ENCODE assay signal across 22 mouse cellular contexts in genomic region chr8:123692165-123692962, GRCm38 (mm10). TPM values are rescaled to one million over a fixed set of nuclear protein-coding genes. Genes with fewer than 3 reads are reported as not detected.
DNase-seq lines count a peak whose midpoint lies in the region; ATAC-seq and TF ChIP-seq lines count a peak whose summit lies in the region.
"Had no signal": no experiment of that assay in that cellular context is flagged by ENCODE, and none has a peak within 500 bp of the region (broad histone marks: within the 10 kb centered on the region; RNA-seq: fewer than 3 reads in every experiment).

No protein-coding gene starts in this region.

- no peak for TF ChIP-seq POLR2A in CH12.LX (IDR thresholded peaks at IDR 0.05; ENCODE audit: low read depth, low read length)

- dilution Hi-C loops in CH12.LX (cut with MboI; ENCODE audit: extremely low pct_ligation_motif_present, extremely low pct_unique_long_range_greater_than_20kb, low sequenced_read_pairs), result no loop called here

- DNase-seq in frontal cortex, postnatal 10 days (ENCODE audit: low spot score in 2 of 2), result no peak
- DNase-seq in 3134 (ENCODE audit: extremely low read depth, insufficient read length, low spot score) (peak; percentile 63), CH12.LX (ENCODE audit: extremely low read depth) (peak; percentile 17)
- peak; percentile 65 for DNase-seq in brain, adult 2 months (ENCODE audit: low read depth, low spot score)
- DNase-seq in layer of hippocampus, adult 18-20 months (ENCODE audit: low spot score in 2 of 2), result no peak
- DNase-seq in heart, adult 9 months (ENCODE audit: low spot score in 2 of 2), result no peak
- DNase-seq in left cerebral cortex, postnatal 14 days (ENCODE audit: low spot score in 2 of 2), result no peak
- DNase-seq: adrenal gland, postnatal 10 days; cerebellum, adult 11-12 months; cerebellum, adult 9-11 months; embryo, embryonic 11 days; gastrocnemius, postnatal 14 days; heart, adult 2 months had no signal

- peaks cover 28% of the 10 kb centered on the region for H3K27me3 ChIP-seq in CH12.LX (replicated peaks)
- H3K27me3 ChIP-seq: forebrain, embryonic 15.5 days; heart, embryonic 12.5 days; intestine, embryonic 15.5 days had no signal

- TF ChIP-seq EP300 in CH12.LX (IDR thresholded peaks at IDR 0.05; ENCODE audit: low read length), result no peak

- no peaks in the 10 kb centered on the region for H3K9me3 ChIP-seq in CH12.LX (replicated peaks; ENCODE audit: low read length)
- H3K9me3 ChIP-seq: embryonic facial prominence, embryonic 15.5 days; forebrain, embryonic 10.5 days; forebrain, embryonic 15.5 days; heart, embryonic 12.5 days; hindbrain, embryonic 10.5 days; intestine, embryonic 15.5 days had no signal

- peaks cover 9 to 19% of the 10 kb centered on the region in 2 experiments; a peak in 3 of 4 replicates for H3K4me1 ChIP-seq in CH12.LX (ENCODE audit: control insufficient read depth in 1 of 2, insufficient read depth in 2 of 2)
- H3K4me1 ChIP-seq: forebrain, embryonic 10.5 days; forebrain, embryonic 15.5 days; intestine, embryonic 15.5 days had no signal

- no peaks in the 10 kb centered on the region for H3K36me3 ChIP-seq in CH12.LX (replicated peaks in 1 of 2; ENCODE audit: control insufficient read depth in 1 of 2, insufficient read depth in 1 of 2, low read length in 1 of 2)
- H3K36me3 ChIP-seq: embryonic facial prominence, embryonic 15.5 days; forebrain, embryonic 10.5 days; forebrain, embryonic 15.5 days; heart, embryonic 12.5 days; hindbrain, embryonic 10.5 days; intestine, embryonic 15.5 days had no signal

- no peak for TF ChIP-seq RAD21 in CH12.LX (IDR thresholded peaks at IDR 0.05; ENCODE audit: low read depth, low read length)

- intact Hi-C loops in left cerebral cortex, postnatal 14 days (cut with DNase I), result no loop called here

- in situ Hi-C loops in CH12.LX (cut with MboI; ENCODE audit: low pct_ligation_motif_present, low pct_unique_long_range_greater_than_20kb, low sequenced_read_pairs), result no loop called here

- H3K9ac ChIP-seq in CH12.LX (ENCODE audit: insufficient read depth, low read depth), result no peak overlapping the region
- H3K9ac ChIP-seq: embryonic facial prominence, embryonic 15.5 days; forebrain, embryonic 15.5 days; heart, embryonic 12.5 days; hindbrain, embryonic 14.5 days; intestine, embryonic 15.5 days had no signal

- ATAC-seq in frontal cortex, adult (ENCODE audit: low TSS enrichment), result peak; percentile 55; the same call in 1 of the 2 replicates
- ATAC-seq: forebrain, embryonic 15.5 days; intestine, embryonic 15.5 days had no signal

- H3K27ac ChIP-seq in CH12.LX (ENCODE audit: insufficient read depth, low read depth), result no peak overlapping the region
- H3K27ac ChIP-seq: embryonic facial prominence, embryonic 15.5 days; forebrain, embryonic 10.5 days; forebrain, embryonic 15.5 days; heart, adult 2 months; hindbrain, embryonic 10.5 days; hindbrain, embryonic 14.5 days; intestine, embryonic 15.5 days had no signal

- TF ChIP-seq CTCF in CH12.LX (conservative IDR thresholded peaks at IDR 0.05 in 1 of 2, IDR thresholded peaks at IDR 0.05 in 1 of 2; ENCODE audit: low read depth in 2 of 2, low read length in 2 of 2), result no peak

- no peaks in the 10 kb centered on the region for H3K79me2 ChIP-seq in CH12.LX (replicated peaks; ENCODE audit: control insufficient read depth, extremely low read depth, insufficient read depth, poor library complexity, severe bottlenecking)

- no peak overlapping the region for H3K4me3 ChIP-seq in CH12.LX (replicated peaks in 1 of 3; ENCODE audit: low read depth in 2 of 3, low read length in 2 of 3, poor library complexity in 1 of 3)
- H3K4me3 ChIP-seq: embryonic facial prominence, embryonic 15.5 days; erythroblast, embryonic 14.5 days; forebrain, embryonic 10.5 days; forebrain, embryonic 15.5 days; heart, adult 2 months; heart, embryonic 12.5 days; hindbrain, embryonic 10.5 days; intestine, embryonic 15.5 days had no signal

- no peak overlapping the region for H3K4me2 ChIP-seq in CH12.LX (ENCODE audit: insufficient read depth, low read depth, poor library complexity, severe bottlenecking)
- H3K4me2 ChIP-seq: embryonic facial prominence, embryonic 15.5 days; forebrain, embryonic 15.5 days; heart, embryonic 12.5 days; hindbrain, embryonic 14.5 days; intestine, embryonic 15.5 days had no signal

TF ChIP-seq in CH12.LX, 34 proteins besides CTCF, POLR2A, EP300 and RAD21:
- TF ChIP-seq PAX5 (IDR thresholded peaks at IDR 0.05; ENCODE audit: low read length) (no peak), RCOR1 (conservative IDR thresholded peaks at IDR 0.05; ENCODE audit: low read depth, low read length) (no peak), MYC (IDR thresholded peaks at IDR 0.05; ENCODE audit: low read depth, low read length) (no peak), KAT2A (IDR thresholded peaks at IDR 0.05; ENCODE audit: insufficient replicate concordance, low read length) (no peak), JUN (IDR thresholded peaks at IDR 0.05; ENCODE audit: insufficient read depth, low read depth, low read length) (no peak), IRF4 (IDR thresholded peaks at IDR 0.05; ENCODE audit: low read depth, low read length) (no peak), ELF1 (IDR thresholded peaks at IDR 0.05; ENCODE audit: low read depth, low read length) (no peak), POLR2AphosphoS2 (IDR thresholded peaks at IDR 0.05; ENCODE audit: low read depth, low read length) (no peak), SIN3A (IDR thresholded peaks at IDR 0.05; ENCODE audit: low read length) (no peak), ZC3H11A (IDR thresholded peaks at IDR 0.05; ENCODE audit: low read depth, low read length) (no peak), E2F4 (IDR thresholded peaks at IDR 0.05; ENCODE audit: insufficient replicate concordance, low read depth, low read length) (no peak), UBTF (IDR thresholded peaks at IDR 0.05; ENCODE audit: low read depth, low read length) (no peak), SMC3 (IDR thresholded peaks at IDR 0.05; ENCODE audit: low read depth, low read length) (no peak), MAX (IDR thresholded peaks at IDR 0.05; ENCODE audit: low read length) (no peak), NRF1 (IDR thresholded peaks at IDR 0.05; ENCODE audit: low read depth, low read length) (no peak)

RNA-seq across cellular contexts. Expression of gene Rhou, which starts 38.6 kb away (rescaled TPM):
- total RNA-seq in CH12.LX (2012; rRNA removed), result 0.08 TPM in 1 of 2 replicates, not detected in the other
- not detected in 2 replicates for total RNA-seq in CH12.LX (2014; rRNA removed)
- 0.16 TPM in 1 of 2 replicates, not detected in the other for polyA plus RNA-seq in CH12.LX (2012; ENCODE audit: insufficient read length, low read depth)
- 10 to 100 TPM; 44.0 to 53.9 TPM for total RNA-seq in layer of hippocampus, adult 18-20 months (2021)
- total RNA-seq in left cerebral cortex, postnatal 14 days (2021), result 10 to 100 TPM; 40.6 to 51.9 TPM
- polyA plus RNA-seq: erythroblast, embryonic 14.5 days had no signal

Comparison
In these comparisons a context has a peak if more than half of its experiments do, and no peak if none do; other contexts are left out.
1. DNase-seq: peak in 3134 (single experiment), CH12.LX (single experiment) and brain, adult 2 months (single experiment); none in frontal cortex, postnatal 10 days (0 of 2), layer of hippocampus, adult 18-20 months (0 of 2), heart, adult 9 months (0 of 2) and left cerebral cortex, postnatal 14 days (0 of 2).
2. RNA of gene Rhou, which starts 38.6 kb away (total RNA-seq): 44.0 to 53.9 TPM in layer of hippocampus, adult 18-20 months and 40.6 to 51.9 TPM in left cerebral cortex, postnatal 14 days; 0.08 TPM in CH12.LX; every median in the first group is over 10 times any median in the second.